Mouse (Mus musculus) hindbrain, embryonic 14.5 days (tissue): ENCODE data around the gene Hoxc4. TPM values are rescaled to one million over a fixed set of nuclear protein-coding genes. Genes with fewer than 3 reads are reported as not detected.

Source experiments
- ATAC-seq: fragments of 200-750 bp; cut with Nextera tagmentation; 2 replicates; pipeline ENCODE4 v1.8.0; 2017; ENCODE audit warnings: moderate number of reproducible peaks, mild to moderate bottlenecking, moderate TSS enrichment, moderate library complexity; ENCODE audit not compliant: low FRiP score
- DNase-seq: peaks from one replicate; pipeline ENCODE4 v3.0.0-alpha.2; 2015; ENCODE audit warnings: low spot score
- H3K27ac ChIP-seq: fragments of 300-500 bp; sonication (generic); 2 replicates; pipeline ENCODE4 v1.5.1; 2014; ENCODE audit warnings: mild to moderate bottlenecking, moderate library complexity
- H3K27me3 ChIP-seq: fragments of 300-500 bp; sonication (generic); 2 replicates; pipeline ENCODE4 v1.6.1; 2014; ENCODE audit warnings: mild to moderate bottlenecking, low read length, mixed read lengths; ENCODE audit not compliant: control insufficient read depth, insufficient read depth
- H3K36me3 ChIP-seq: fragments of 300-500 bp; sonication (generic); replicated peaks from 2 replicates; pipeline ENCODE4 v1.6.1; 2014; ENCODE audit not compliant: control insufficient read depth, insufficient read depth
- H3K4me1 ChIP-seq: fragments of 300-500 bp; sonication (generic); replicated peaks from 2 replicates; pipeline ENCODE4 v1.6.1; 2014; ENCODE audit warnings: antibody characterized with exemption, low read length, mixed read lengths; ENCODE audit not compliant: control insufficient read depth, insufficient read depth
- H3K4me2 ChIP-seq: fragments of 300-500 bp; sonication (generic); replicated peaks from 2 replicates; pipeline ENCODE4 v1.6.1; 2014; ENCODE audit warnings: mild to moderate bottlenecking, moderate library complexity
- H3K4me3 ChIP-seq: fragments of 300-500 bp; sonication (generic); replicated peaks from 2 replicates; pipeline ENCODE4 v1.5.1; 2014; ENCODE audit warnings: mild to moderate bottlenecking, low read length
- H3K9ac ChIP-seq: fragments of 300-500 bp; sonication (generic); 2 replicates; pipeline ENCODE4 v1.6.1; 2014
- H3K9me3 ChIP-seq: fragments of 300-500 bp; sonication (generic); 2 replicates; pipeline ENCODE4 v1.6.1; 2016; ENCODE audit warnings: low read length; ENCODE audit not compliant: control insufficient read depth
- WGBS: fragments of 180-500 bp; shearing (Covaris S2); extraction: QIAGEN DNeasy Blood & Tissue Kit; methylation state at CpG from one replicate; pipeline ENCODE4 v1.1.7; 2014; 5-methylcytosine and 5-hydroxymethylcytosine counted together
- polyA plus RNA-seq: library from polyadenylated mRNA; unstranded; fragments of >200 nt; fragmentation: Nextera tagmentation; extraction: Ambion mirVana; gene quantifications from 2 replicates; pipeline ENCODE4 v1.2.1, GENCODE M21; 2014

Gene Hoxc4
- polyA plus RNA-seq = 74.9 and 90.0 TPM in 2 replicates

- H3K4me3 ChIP-seq = no peak within 1 kb of the TSS
- H3K27me3 ChIP-seq = peaks cover 100% of the 10 kb centered on the region
- H3K9ac ChIP-seq = no peak within 1 kb of the TSS
- 0 out of 2 replicates have a peak within 1 kb of the TSS, but pooled peaks have one; percentile 14 for H3K27ac ChIP-seq
- peak within 1 kb of the TSS; percentile 52 for H3K4me2 ChIP-seq
- no peak for DNase-seq
- 7% methylated on average over 9 of the region's 9 CpGs for WGBS
- no peaks in the 10 kb centered on the region for H3K36me3 ChIP-seq
- 0 out of 2 replicates have a peak, but pooled peaks cover 4% of the 10 kb centered on the region for H3K4me1 ChIP-seq
- H3K9me3 ChIP-seq = no peaks in the 10 kb centered on the region
- no peak for ATAC-seq
Observed at GRCm38 (mm10) chr15:103018636-103019035, at the start of gene Hoxc4. Gene Hoxc4, plus strand, starts transcription at chr15:103018934.

GRCm38 (mm10) chr15:102969296-102969695, 49.4 kb upstream of the Hoxc4 start:
- Histone ChIP-seq H3K4me2 (no peak overlapping the region), H3K4me1 (no peaks in the 10 kb centered on the region), H3K9ac (no peak overlapping the region), H3K36me3 (no peaks in the 10 kb centered on the region), H3K9me3 (no peaks in the 10 kb centered on the region), H3K27me3 (peaks cover 100% of the 10 kb centered on the region), H3K27ac (no peak overlapping the region), H3K4me3 (no peak overlapping the region)
- WGBS = 40% methylated on average over 1 of the region's 1 CpGs
- DNase-seq (no peak), ATAC-seq (no peak)

DNA sequence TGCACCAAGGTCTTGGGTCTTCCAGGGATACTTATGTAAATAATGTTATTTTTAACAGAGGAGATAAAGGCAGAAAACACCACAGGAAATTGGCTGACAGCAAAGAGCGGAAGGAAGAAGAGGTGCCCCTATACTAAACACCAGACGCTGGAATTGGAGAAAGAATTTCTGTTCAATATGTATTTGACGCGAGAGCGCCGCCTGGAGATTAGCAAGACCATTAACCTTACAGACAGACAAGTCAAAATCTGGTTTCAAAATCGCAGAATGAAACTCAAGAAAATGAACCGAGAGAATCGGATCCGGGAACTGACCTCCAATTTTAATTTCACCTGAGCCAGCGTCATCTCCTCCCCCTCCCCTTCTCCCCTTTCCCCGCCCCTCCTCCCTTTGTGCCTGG, 48.0 kb upstream of the Hoxc4 start:
- ATAC-seq = no peak

DNA sequence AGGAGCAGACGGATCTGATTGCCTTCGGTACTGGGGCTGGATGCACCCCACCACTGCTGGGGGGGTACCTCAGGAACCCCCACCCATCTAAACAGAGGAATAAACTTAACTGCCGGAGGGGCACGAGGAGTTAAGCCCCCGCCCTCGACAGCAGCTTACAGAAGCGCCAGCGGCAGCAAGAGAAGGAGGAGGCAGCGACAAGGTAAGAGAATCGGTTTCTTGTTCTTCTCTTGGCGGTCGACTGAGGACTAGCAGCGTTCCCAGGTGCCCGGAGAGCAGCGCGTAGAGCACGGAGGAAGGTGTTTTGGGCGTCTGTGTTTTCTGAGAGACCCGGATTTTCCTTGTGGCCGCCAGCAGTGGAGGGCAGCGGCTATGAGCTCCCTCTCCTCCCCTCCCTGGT, 46.5 kb upstream of the Hoxc4 start:
- no peak overlapping the region for H3K27ac ChIP-seq
- peaks cover 100% of the 10 kb centered on the region for H3K27me3 ChIP-seq
- H3K4me3 ChIP-seq = no peak overlapping the region
- ATAC-seq = no peak
- no peaks in the 10 kb centered on the region for H3K9me3 ChIP-seq
- H3K4me2 ChIP-seq = no peak overlapping the region
- H3K36me3 ChIP-seq = no peaks in the 10 kb centered on the region
- no peak overlapping the region for H3K9ac ChIP-seq
- no peak for DNase-seq
- 2% methylated on average over 21 of the region's 21 CpGs for WGBS
- no peaks in the 10 kb centered on the region for H3K4me1 ChIP-seq

More for the DNA sequence above, 48.0 kb upstream of the Hoxc4 start:
- H3K4me2 ChIP-seq = no peak overlapping the region
- no peak overlapping the region for H3K27ac ChIP-seq
- no peaks in the 10 kb centered on the region for H3K9me3 ChIP-seq
- H3K27me3 ChIP-seq = peaks cover 100% of the 10 kb centered on the region
- WGBS = 3% methylated on average over 12 of the region's 12 CpGs
- H3K36me3 ChIP-seq = no peaks in the 10 kb centered on the region
- H3K4me1 ChIP-seq = no peaks in the 10 kb centered on the region
- no peak overlapping the region for H3K4me3 ChIP-seq
- H3K9ac ChIP-seq = no peak overlapping the region
- no peak for DNase-seq

DNA sequence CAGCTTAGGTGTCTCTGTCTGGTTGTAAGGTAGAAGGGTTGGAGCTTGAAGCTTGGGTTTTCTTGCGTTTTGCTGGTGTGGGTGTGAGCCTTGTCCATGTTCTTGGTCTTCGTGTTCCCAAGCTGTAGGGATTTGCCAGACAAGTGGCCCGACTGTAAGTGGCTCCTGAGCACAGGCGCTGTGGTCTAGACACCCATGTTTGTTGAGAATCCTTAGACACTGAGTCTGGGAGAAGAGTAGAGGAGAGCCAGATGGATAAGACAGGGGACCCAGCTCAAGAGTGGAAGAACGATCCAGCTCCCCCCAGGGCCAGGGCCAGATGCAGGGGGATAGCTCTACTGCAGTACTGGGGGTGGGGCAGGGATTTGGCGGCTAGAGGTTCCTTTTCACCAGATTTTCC, 46.0 kb upstream of the Hoxc4 start:
- Histone ChIP-seq H3K9ac (no peak overlapping the region), H3K36me3 (no peaks in the 10 kb centered on the region), H3K4me3 (no peak overlapping the region), H3K27ac (no peak overlapping the region), H3K4me1 (no peaks in the 10 kb centered on the region), H3K27me3 (peaks cover 100% of the 10 kb centered on the region), H3K4me2 (no peak overlapping the region), H3K9me3 (no peaks in the 10 kb centered on the region)
- WGBS = 0% methylated on average over 6 of the region's 6 CpGs
- ATAC-seq = no peak
- no peak for DNase-seq

DNA sequence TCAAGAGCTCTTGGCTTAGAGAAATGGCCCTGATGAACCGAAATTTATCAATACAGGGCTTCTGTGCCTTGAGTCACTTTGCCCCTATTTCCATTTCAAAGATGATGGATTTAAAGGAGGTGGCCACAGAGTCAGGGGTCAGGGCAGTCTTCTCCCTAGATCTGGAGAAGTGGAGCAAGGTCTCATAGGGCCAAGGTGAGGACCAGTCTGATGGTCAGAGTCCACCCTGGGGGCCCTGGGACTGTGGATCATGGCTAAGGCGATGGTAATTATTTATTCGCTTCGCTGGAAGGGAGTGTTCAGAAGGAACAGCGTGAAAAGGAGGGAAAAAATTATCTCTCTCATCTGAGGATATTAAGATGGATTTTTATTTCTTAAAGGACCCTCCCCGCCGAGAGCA, 43.7 kb upstream of the Hoxc4 start:
- Histone ChIP-seq H3K9ac (no peak overlapping the region), H3K36me3 (no peaks in the 10 kb centered on the region), H3K4me2 (no peak overlapping the region), H3K27me3 (peaks cover 100% of the 10 kb centered on the region), H3K27ac (no peak overlapping the region), H3K4me3 (no peak overlapping the region), H3K9me3 (no peaks in the 10 kb centered on the region), H3K4me1 (no peaks in the 10 kb centered on the region)
- DNase-seq (no peak), ATAC-seq (no peak)
- 4% methylated on average over 7 of the region's 7 CpGs for WGBS

- H3K4me1 ChIP-seq = no peaks in the 10 kb centered on the region
- no peak overlapping the region for H3K9ac ChIP-seq
- DNase-seq (no peak), ATAC-seq (no peak)
- H3K36me3 ChIP-seq = no peaks in the 10 kb centered on the region
- H3K9me3 ChIP-seq = no peaks in the 10 kb centered on the region
- H3K27me3 ChIP-seq = peaks cover 100% of the 10 kb centered on the region
- no peak overlapping the region for H3K4me2 ChIP-seq
- no peak overlapping the region for H3K27ac ChIP-seq
- WGBS = 2% methylated on average over 21 of the region's 21 CpGs
- H3K4me3 ChIP-seq = no peak overlapping the region
Observed at GRCm38 (mm10) chr15:102975688-102976111, 43.0 kb upstream of the Hoxc4 start.

GRCm38 (mm10) chr15:102976171-102976570, 42.6 kb upstream of the Hoxc4 start, which contains the start of gene Hoxc9:
Gene Hoxc9, plus strand, starts transcription at chr15:102976439.
- peaks cover 100% of the 10 kb centered on the region for H3K27me3 ChIP-seq
- no peak for ATAC-seq
- no peak within 1 kb of the TSS for H3K27ac ChIP-seq

GRCm38 (mm10) chr15:102976631-102977422, 41.9 kb upstream of the Hoxc4 start:
- Histone ChIP-seq H3K27ac (no peak overlapping the region), H3K4me3 (no peak overlapping the region), H3K9ac (no peak overlapping the region), H3K36me3 (no peaks in the 10 kb centered on the region), H3K27me3 (peaks cover 100% of the 10 kb centered on the region), H3K4me1 (no peaks in the 10 kb centered on the region), H3K9me3 (no peaks in the 10 kb centered on the region), H3K4me2 (no peak overlapping the region)
- WGBS = under 1% methylated on average over 37 of the region's 37 CpGs
- no peak for DNase-seq
- ATAC-seq = no peak

More at GRCm38 (mm10) chr15:102976171-102976570, 42.6 kb upstream of the Hoxc4 start, which contains the start of gene Hoxc9:
- Histone ChIP-seq H3K4me3 (no peak within 1 kb of the TSS), H3K9ac (no peak within 1 kb of the TSS), H3K4me2 (no peak within 1 kb of the TSS), H3K9me3 (no peaks in the 10 kb centered on the region), H3K36me3 (no peaks in the 10 kb centered on the region), H3K4me1 (no peaks in the 10 kb centered on the region)
- no peak for DNase-seq
- 2% methylated on average over 15 of the region's 20 CpGs for WGBS
